8 mouse cellular contexts compared by ENCODE assay signal in the genomic region with DNA sequence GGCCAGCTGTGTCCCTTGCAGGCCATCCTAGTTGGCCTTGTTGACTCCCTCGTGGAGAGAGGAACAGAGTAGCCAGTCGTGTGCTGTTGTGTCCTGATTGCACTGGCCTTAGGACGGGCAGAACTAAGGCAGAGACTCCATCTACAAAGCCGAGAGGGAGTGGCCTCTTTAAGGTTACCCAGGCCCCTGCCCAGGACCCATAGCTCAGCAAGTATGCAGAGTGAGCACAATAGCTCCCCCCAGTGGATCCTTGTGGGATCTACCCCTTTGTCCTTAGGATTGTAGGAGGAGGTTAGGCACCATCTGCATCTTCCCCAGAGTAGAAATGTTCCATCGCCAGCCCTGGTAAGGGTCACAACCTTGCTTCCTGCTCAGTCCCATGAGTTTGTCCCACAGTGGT. TPM values are rescaled to one million over a fixed set of nuclear protein-coding genes. Genes with fewer than 3 reads are reported as not detected.
A peak's percentile ranks its signal among the peaks of the same experiment; 100 is the strongest.
DNase-seq lines count a peak whose midpoint lies in the region; ATAC-seq and TF ChIP-seq lines count a peak whose summit lies in the region.

No protein-coding gene starts in this region.

- TF ChIP-seq POLR2A in ES-Bruce4 (IDR thresholded peaks at IDR 0.05; ENCODE audit: insufficient read depth, low read length): no peak

- peak; percentile 83 for DNase-seq in heart, embryonic 10.5 days (ENCODE audit: low spot score)
- peak; percentile 61 for DNase-seq in c-Kit-positive CD71-positive TER-119-negative erythroid progenitor cells, embryonic 14.5 days (ENCODE audit: low read depth)
- DNase-seq in frontal cortex, postnatal 14 days (ENCODE audit: low spot score in 2 of 2): peak; percentile 44 to 49
- peak; percentile 64 to 73 for DNase-seq in kidney, postnatal 25 days
- DNase-seq in lung, postnatal 10 days: peak; percentile 73
- peak; percentile 53 to 75 for DNase-seq in spleen, postnatal 10 days (ENCODE audit: low spot score in 2 of 2)

- no peak overlapping the region for H3K4me2 ChIP-seq in heart, embryonic 11.5 days

- no peak overlapping the region for H3K4me3 ChIP-seq in heart, embryonic 10.5 days
- no peak overlapping the region for H3K4me3 ChIP-seq in heart, embryonic 11.5 days (ENCODE audit: low read depth, low read length)
- no peak overlapping the region for H3K4me3 ChIP-seq in ES-Bruce4 (ENCODE audit: low read depth, low read length)

- no peak for ATAC-seq in heart, embryonic 11.5 days (replicated peaks; ENCODE audit: insufficient number of reproducible peaks, low FRiP score, low TSS enrichment)

- no peaks in the 10 kb centered on the region for H3K9me3 ChIP-seq in heart, embryonic 10.5 days
- H3K9me3 ChIP-seq in heart, embryonic 11.5 days (replicated peaks; ENCODE audit: control insufficient read depth, low read length): no peaks in the 10 kb centered on the region
- no peaks in the 10 kb centered on the region for H3K9me3 ChIP-seq in ES-Bruce4 (replicated peaks; ENCODE audit: control insufficient read depth, insufficient read depth, low read length, poor library complexity, severe bottlenecking)

- H3K27ac ChIP-seq in heart, embryonic 10.5 days: no peak overlapping the region
- no peak overlapping the region for H3K27ac ChIP-seq in heart, embryonic 11.5 days (ENCODE audit: low read depth, low read length)
- no peak overlapping the region for H3K27ac ChIP-seq in ES-Bruce4 (ENCODE audit: insufficient read depth, low read length)

- no peaks in the 10 kb centered on the region for H3K4me1 ChIP-seq in heart, embryonic 10.5 days
- no peaks in the 10 kb centered on the region; the same call in 1 of the 2 replicates for H3K4me1 ChIP-seq in heart, embryonic 11.5 days (ENCODE audit: control insufficient read depth, insufficient read depth, low read length)
- H3K4me1 ChIP-seq in ES-Bruce4 (ENCODE audit: control insufficient read depth, insufficient read depth, low read length): no peaks in the 10 kb centered on the region

- WGBS in heart, embryonic 10.5 days: 30% methylated on average over 5 of the region's 5 CpGs
- 20% methylated on average over 5 of the region's 5 CpGs for WGBS in heart, embryonic 11.5 days (ENCODE audit: insufficient replicate concordance)

- TF ChIP-seq CTCF in ES-Bruce4 (IDR thresholded peaks at IDR 0.05; ENCODE audit: low read depth, low read length): peak; percentile 77

- no peak overlapping the region for H3K9ac ChIP-seq in heart, embryonic 11.5 days (ENCODE audit: low read depth, low read length)
- H3K9ac ChIP-seq in ES-Bruce4 (ENCODE audit: low read depth, poor library complexity, severe bottlenecking): no peak overlapping the region

- no peaks in the 10 kb centered on the region for H3K36me3 ChIP-seq in heart, embryonic 10.5 days
- H3K36me3 ChIP-seq in heart, embryonic 11.5 days (ENCODE audit: control insufficient read depth, insufficient read depth, low read length): no peaks in the 10 kb centered on the region
- H3K36me3 ChIP-seq in ES-Bruce4 (ENCODE audit: control insufficient read depth, insufficient read depth, low read length, poor library complexity, severe bottlenecking): no peaks in the 10 kb centered on the region

- H3K27me3 ChIP-seq in heart, embryonic 10.5 days (ENCODE audit: insufficient read depth, poor library complexity, severe bottlenecking): no peaks in the 10 kb centered on the region
- H3K27me3 ChIP-seq in heart, embryonic 11.5 days (ENCODE audit: control insufficient read depth, insufficient read depth, low read length): no peaks in the 10 kb centered on the region
- no peaks in the 10 kb centered on the region for H3K27me3 ChIP-seq in ES-Bruce4 (ENCODE audit: control insufficient read depth, insufficient read depth, low read length, poor library complexity, severe bottlenecking)

- no peak for TF ChIP-seq EP300 in ES-Bruce4 (IDR thresholded peaks at IDR 0.05; ENCODE audit: insufficient read depth, low read depth, low read length)

RNA-seq across cellular contexts. Expression of gene Chst3, which starts 27.5 kb away (rescaled TPM):
- 0.51 and 0.89 TPM in 2 replicates for polyA plus RNA-seq in heart, embryonic 10.5 days (2016; fragmentation: Nextera tagmentation; extraction: Ambion mirVana)
- polyA plus RNA-seq in heart, embryonic 11.5 days (2014; fragmentation: Nextera tagmentation; extraction: Ambion mirVana): 0.57 and 0.73 TPM in 2 replicates
- 0.43 and 0.55 TPM in 2 replicates for polyA plus RNA-seq in ES-Bruce4 (2011; ENCODE audit: insufficient read depth, insufficient read length, low read depth, missing spikeins)

RNA-seq across cellular contexts. Expression of gene Psap, which starts 30.9 kb away (rescaled TPM):
- polyA plus RNA-seq in heart, embryonic 10.5 days (2016; fragmentation: Nextera tagmentation; extraction: Ambion mirVana): 74.3 and 75.2 TPM in 2 replicates
- polyA plus RNA-seq in heart, embryonic 11.5 days (2014; fragmentation: Nextera tagmentation; extraction: Ambion mirVana): 68.5 and 78.1 TPM in 2 replicates
- 218 and 235 TPM in 2 replicates for polyA plus RNA-seq in ES-Bruce4 (2011; ENCODE audit: insufficient read depth, insufficient read length, low read depth, missing spikeins)
